Mouse (Mus musculus) cerebellum, postnatal 10 days (tissue): ENCODE measurements around the gene 4930564D02Rik.

Experiments used
- DNase-seq, 2 experiments: peaks; one replicate each; pipeline ENCODE4 v3.0.0; 2021; ENCODE audit warnings: mixed read lengths in 2 of 2

The 4930564D02Rik gene

GRCm38 (mm10) chr3:105066544-105066943 is at the start of gene 4930564D02Rik:
TSS of gene 4930564D02Rik (plus strand) at chr3:105066844.
- no peak for DNase-seq

GRCm38 (mm10) chr3:105017314-105017713 is 49.3 kb upstream of the 4930564D02Rik start:
- DNase-seq = no peak

GRCm38 (mm10) chr3:105018085-105018782 is 48.4 kb upstream of the 4930564D02Rik start:
- DNase-seq = no peak

- no peak for DNase-seq
These were observed 47.9 kb upstream of the 4930564D02Rik start for GRCm38 (mm10) chr3:105018783-105019105.

- no peak for DNase-seq
These were observed 46.6 kb upstream of the 4930564D02Rik start for GRCm38 (mm10) chr3:105019826-105020692.

GRCm38 (mm10) chr3:105023371-105024005 is 43.2 kb upstream of the 4930564D02Rik start:
- no peak for DNase-seq

GRCm38 (mm10) chr3:105036281-105036847 is 30.3 kb upstream of the 4930564D02Rik start:
- DNase-seq = no peak

GRCm38 (mm10) chr3:105037240-105037770 is 29.3 kb upstream of the 4930564D02Rik start:
- DNase-seq = no peak

GRCm38 (mm10) chr3:105040002-105040401 is 26.6 kb upstream of the 4930564D02Rik start:
- peak; percentile 27 for DNase-seq

GRCm38 (mm10) chr3:105040983-105041625 is 25.5 kb upstream of the 4930564D02Rik start:
- no peak for DNase-seq

- no peak for DNase-seq
These were observed 22.9 kb upstream of the 4930564D02Rik start for GRCm38 (mm10) chr3:105043746-105044145.

- DNase-seq = no peak
These were observed 19.8 kb upstream of the 4930564D02Rik start for GRCm38 (mm10) chr3:105046870-105047269.

- DNase-seq = peak in 1 of 2 experiments; percentile 28
These were observed 19.0 kb upstream of the 4930564D02Rik start for GRCm38 (mm10) chr3:105047616-105048015.

GRCm38 (mm10) chr3:105049848-105050247 is 16.8 kb upstream of the 4930564D02Rik start:
- DNase-seq = no peak

- DNase-seq = no peak
These were observed 15.5 kb upstream of the 4930564D02Rik start for GRCm38 (mm10) chr3:105051103-105051502.

- DNase-seq = peak; percentile 50 to 53
These were observed 14.3 kb upstream of the 4930564D02Rik start for GRCm38 (mm10) chr3:105052171-105052936.

- peak; percentile 99 to 100 for DNase-seq
These were observed 13.5 kb upstream of the 4930564D02Rik start, which contains the start of gene Cttnbp2nl for GRCm38 (mm10) chr3:105052937-105053697. TSS of gene Cttnbp2nl (minus strand) at chr3:105053146.

- no peak for DNase-seq
These were observed 13.0 kb upstream of the 4930564D02Rik start for GRCm38 (mm10) chr3:105053698-105054001.

GRCm38 (mm10) chr3:105054952-105055351 is 11.7 kb upstream of the 4930564D02Rik start:
- no peak for DNase-seq

GRCm38 (mm10) chr3:105055666-105056065 is 11.0 kb upstream of the 4930564D02Rik start:
- DNase-seq = no peak
